Mouse (Mus musculus) retina, adult 2 months (tissue): ENCODE results near the gene Sphk2.

ENCODE experiments used
- DNase-seq: peaks from one replicate; pipeline ENCODE4 v3.0.0-alpha.2; 2012; ENCODE audit warnings: low read depth, low spot score

Gene Sphk2

DNA sequence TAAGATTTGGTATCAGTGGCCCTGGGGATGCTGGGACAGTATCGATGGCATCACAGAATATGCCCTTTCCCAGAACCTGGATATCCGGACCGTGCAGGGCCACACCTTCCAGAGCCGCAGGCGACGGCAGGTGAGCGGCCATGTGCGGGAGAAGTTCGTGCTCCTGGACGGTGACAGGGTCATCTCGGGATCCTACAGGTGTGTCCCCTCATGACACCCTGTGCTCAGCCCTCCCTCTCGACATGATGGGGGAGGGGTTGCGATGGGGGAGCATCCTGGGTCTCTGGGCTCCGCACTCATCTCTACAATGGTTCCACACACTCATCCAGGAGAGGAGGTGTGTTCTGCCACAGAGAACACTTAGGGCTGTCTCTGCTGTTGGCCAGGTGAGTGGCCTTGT, 6.0 kb upstream of the Sphk2 start:
- no peak for DNase-seq

DNA sequence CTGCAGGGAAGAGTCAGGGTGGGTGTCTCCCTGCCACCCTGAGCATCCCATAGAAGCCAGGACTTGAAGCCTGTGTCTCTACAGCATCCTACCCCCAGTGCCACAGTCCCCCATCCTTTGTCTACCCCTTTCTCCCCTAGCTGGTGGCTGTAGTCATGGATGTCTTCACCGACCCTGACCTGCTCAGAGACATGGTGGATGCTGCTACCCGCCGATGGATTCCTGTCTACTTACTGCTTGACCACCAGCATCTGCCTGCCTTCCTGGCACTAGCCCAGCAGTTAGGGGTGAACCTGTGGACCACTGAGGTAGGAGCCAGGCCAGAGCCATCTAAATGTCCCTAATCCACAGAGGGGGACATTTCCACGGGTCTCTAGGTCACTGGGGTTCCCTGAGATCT, 5.5 kb upstream of the Sphk2 start:
- DNase-seq, result no peak

DNA sequence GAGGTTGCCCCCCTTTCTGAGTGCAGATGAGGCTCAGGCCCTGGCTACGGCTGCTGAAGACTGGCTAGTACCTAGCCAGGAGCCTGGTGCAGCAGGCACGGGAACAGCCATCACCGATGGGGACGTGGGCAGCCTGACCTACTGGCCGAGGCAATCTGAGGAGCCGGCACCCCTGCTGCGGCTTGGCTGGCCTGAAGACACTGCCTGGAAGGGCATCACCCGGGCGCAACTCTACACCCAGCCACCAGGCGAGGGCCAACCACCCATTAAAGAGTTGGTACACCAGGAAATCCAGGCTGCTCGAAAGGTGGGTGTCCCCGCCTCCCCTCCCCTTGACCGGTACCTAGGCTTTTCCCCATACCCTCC, 4.5 kb upstream of the Sphk2 start:
- DNase-seq, result no peak

DNA sequence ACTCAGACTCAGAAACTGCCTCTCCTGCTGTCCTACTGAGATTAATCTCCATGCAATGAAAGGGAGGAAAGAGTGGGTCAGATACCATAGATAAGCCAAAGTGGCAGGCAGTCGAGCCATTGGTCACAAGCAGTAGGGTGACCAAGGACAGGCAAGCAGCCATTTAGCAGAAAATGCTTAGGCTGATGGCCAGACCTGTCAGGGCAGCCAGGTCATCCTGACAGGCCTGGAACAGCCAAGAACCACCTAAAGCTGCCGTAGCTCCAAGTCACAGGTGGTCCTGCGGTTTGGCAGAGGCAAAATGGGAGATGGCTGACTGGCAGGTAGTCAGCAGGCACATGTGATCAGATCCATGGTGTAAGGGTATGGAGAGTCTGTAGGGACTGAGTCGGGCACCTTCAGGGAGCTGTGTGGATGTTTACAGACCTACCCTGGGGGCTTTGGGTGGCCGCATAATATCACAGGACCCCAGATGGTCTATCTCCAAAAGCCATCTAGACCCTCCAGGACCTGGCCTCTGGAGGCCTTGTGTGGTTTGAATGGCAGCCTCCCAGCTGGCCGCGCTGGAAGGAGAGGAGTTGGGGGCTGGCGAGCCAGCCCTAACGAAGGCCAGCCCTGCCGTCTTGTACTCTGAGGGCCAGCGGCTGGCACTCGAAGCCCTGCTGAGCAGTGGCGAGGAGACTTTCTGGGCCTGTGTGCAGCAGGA, 4.0 kb upstream of the Sphk2 start:
- no peak for DNase-seq

DNA sequence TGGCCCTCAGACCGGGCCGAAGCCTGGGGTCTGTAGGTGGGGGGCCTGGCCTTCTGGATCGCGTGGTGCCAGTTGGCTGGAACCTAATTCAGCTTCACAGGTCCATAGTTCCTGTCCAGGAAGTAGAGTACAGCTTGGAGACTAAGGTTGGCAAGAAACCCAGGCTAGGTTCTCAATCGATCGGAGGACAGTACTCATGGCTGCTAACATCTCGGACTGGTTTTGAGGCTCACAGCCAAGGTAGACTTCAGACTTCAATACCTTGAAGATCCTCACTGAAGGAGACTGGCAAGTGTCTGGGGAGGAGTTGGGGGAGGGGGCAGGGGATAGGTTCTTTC, 3.4 kb upstream of the Sphk2 start:
- no peak for DNase-seq

DNA sequence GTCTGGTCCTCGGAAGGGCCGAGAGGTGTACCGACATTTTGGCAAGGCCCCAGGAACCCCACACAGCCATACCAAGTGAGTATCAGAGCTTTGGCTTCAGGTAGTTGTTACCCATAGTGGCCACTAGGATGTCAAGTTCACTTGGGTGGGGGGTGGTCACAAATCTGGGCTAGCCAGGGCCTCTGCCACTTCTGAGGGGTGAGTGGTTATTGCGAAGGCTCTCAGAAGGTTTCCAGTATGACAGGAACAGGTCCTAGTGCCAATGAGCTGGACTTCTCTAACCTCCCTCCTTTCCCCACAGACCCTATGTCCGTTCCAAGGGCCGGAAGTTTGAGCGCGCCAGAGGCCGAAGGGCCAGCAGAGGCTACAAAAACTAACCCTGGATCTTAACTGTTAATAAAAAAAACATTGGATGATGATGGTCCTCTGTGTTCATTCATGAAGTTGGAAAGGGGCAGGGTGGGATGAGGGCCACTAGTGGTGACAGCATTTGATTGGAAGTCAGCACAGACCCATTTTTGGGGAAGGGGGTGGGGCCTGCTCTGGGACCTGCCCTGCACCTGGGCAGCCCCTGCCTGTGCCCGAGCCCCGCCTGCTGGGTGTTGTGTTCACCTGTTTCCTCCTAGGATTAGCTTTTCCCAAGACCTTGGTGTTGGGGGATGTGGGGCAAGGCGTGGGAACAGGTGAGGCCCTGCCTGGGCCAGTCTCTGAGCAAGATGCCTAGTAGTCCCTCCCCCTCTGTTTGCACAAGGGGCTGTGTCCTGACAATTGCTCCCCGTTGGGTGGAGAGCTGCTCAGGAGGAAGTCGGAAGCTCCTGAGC, 2.8 kb upstream of the Sphk2 start, which contains the start of gene Fam83e:
Gene Fam83e (plus strand): TSS at position 800 of the 821 bp plus-strand sequence.
- DNase-seq, result no peak

DNA sequence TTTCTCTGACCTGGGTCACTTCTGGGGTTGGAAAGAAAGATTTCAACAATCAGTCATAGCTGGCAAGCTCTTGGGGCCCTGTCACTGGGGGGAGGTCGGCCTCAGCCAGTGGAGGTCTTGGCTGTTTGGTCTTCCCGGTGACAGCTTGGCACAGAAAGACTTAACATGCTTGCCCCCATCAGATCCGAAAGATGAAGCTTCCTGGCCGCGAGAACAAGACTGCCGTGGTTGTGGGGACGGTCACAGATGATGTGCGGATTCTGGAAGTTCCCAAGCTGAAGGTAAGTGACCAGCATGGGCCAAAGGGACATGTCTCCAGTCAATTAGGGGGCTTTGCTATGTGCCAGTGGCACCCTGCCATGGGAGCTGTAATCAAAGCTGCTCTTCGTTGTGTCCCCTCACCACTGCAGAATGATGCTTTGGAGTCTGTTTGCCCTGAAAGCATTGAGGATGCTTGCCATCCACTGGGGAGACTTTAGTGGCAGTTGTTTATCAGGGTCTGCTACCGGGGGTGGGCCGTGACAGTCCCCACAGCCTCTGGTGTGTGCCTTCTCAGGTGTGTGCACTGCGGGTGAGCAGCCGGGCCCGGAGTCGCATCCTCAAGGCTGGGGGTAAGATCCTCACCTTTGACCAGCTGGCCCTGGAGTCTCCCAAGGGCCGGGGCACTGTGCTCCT, 2.1 kb upstream of the Sphk2 start:
- DNase-seq, result no peak

DNA sequence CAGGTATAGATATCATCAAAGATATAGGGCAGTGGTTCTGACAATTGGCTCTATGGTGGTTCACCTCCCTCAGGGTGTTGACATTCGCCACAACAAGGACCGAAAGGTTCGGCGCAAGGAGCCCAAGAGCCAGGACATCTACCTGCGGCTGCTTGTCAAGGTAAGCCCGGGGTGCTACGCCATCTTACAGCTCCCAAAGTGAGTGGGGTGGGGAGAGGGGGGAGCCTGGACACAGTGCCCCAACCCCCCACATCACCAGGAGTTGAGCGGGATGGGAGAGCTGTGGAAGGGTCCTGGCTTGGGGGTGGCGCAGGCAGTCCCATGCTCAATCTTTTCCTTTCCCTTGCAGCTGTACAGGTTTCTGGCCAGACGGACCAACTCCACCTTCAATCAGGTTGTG, 1.4 kb upstream of the Sphk2 start:
- DNase-seq, result no peak

DNA sequence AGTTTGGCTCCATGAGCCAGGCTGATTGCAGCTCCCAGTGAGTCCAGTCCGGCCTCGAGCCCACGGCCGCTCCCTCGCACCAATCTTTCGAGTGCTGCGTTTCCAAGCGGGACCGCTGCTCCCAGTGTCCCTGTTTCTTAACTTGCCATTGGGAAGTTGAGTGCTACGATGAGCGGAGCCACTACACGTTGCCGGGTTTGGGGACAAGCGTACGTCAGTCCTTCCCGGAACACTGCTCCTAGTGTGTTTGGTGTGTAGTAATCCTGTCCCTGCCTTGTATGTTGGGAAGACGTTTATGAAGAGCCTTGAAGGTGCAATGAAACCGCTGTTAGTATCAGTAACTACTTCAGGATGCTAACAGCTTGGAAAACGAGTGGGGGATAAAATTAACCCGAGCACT, 529 bp upstream of the Sphk2 start:
- no peak for DNase-seq

DNA sequence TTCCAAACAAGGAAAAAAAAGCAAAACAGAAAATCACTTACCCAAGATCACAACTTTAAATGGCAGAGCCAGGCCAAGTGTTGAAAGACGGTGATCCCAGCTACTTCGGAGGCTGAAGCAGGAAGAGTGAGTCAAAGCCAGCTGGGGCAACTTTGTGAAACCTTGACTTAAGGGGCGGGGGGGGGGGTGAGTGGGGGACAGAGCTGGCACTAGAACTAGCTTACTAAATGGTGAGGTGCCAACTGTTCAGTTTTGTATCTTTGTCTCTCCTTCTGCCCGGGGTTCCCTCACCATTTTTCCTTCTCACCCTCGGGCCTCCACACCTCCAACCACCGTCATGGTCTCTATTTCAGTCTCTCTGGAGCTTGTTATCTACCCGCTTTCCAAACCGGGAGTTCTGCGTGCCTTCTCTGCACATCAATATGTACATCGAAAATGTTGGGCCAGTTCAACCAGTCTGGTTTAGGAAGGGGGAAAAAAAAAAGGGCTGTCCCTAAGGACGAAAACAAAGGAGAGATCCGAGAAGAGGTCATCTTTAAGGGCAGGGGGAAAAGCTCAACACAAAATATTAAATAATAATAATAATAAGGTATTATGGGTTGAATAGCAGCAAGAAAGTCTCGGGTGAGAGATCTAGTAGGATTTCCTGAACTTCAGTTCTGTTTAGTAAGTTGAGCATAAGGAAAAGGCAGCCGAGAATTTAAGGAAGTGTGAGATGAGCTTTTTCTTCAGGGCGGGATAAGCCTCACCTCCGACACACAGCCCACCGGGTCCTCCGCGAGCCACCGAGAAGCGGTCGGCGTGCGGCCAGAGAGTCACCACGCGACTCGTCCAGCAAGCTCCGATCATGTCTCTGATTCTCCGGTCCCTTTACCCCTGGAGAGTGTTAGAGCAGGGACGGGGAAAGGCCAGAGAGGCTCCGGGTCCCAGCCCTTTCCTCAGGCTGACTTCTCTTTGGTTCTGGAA, 567 bp downstream of the Sphk2 start:
- no peak for DNase-seq

DNA sequence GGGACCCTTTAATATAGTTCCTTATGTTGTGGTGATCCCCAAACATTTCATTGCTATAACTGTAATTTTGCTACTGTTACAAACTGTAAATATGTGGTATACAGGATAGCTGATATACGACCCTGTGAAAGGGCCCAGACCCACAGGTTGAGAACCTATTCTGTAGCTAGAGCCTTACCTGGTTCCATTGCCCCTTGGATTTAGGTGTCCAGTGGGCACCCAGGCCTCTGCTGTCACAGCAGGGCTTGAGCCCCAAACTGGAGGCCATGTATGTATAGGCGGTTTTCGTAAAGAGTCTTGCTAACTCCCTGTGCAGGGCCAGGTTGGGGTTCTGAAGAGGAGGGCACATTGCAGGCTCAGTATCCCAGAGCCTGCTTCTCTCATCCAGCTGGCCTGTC, 1.3 kb downstream of the Sphk2 start:
- DNase-seq, result no peak

DNA sequence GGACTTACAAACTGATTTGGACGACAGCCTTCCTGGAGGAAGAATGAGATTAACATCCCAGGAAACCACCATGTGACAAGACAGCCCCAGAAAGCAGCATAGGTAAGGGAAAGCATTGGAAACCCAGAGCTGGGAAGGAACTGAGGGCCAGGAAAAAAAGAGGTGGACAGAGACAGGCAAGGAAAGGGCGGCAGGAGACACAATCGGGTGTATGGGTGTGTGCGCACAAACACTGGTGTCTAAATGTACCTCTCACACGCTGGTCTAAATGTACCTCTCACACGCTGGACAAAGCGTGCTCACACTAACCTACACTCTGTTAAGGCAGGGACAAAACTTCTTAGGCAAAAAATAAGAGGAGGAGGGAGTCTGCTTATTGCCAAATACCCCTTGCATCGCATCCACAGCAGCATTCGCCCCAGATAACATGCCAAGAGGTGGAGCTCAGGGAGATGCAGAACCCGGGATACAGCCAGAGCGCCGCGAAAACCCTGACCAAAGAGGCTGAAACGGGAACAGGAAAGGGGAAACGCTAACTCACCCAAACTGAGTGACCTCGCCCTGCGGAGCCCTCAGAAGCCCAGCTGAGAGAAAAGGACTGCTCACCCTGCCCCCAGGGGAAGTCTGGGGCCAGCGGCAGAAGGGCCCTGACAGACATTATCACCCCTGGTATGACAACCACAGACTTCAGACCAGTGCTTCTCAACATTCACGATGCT, 1.9 kb downstream of the Sphk2 start:
- DNase-seq, result no peak

DNA sequence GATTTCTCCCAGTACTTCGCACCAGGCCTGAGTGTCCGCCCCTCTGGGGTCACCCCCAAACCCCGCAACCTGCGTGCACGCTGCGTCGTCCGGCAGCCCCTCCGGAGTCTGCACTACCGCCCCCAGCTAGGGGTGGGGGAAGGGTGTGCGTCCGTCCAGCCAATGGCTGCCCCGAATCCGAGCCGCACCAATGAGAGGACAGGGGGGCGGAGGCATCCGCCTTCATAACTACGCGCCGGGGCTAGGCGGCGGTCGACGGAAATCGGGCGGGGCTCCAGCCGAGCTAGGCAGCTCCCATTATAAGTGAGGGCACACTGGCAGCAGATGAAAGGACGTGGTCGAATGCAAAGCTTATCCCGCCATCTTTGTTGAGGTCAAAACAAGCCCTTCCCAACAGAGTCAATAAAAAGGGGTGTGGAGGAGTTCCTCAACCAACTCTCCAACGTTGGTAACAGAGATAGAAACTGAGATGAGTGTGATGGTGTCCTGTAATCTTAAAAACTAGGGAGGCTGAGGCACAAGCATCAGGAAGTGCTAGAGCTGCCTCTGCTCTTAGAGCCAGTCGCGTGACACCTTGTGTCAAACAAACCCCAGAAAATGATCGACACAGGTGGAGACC, 2.6 kb downstream of the Sphk2 start, which contains the start of gene Rpl18:
Gene Rpl18 (plus strand): TSS at position 368 of the 619 bp plus-strand sequence.
- peak; percentile 86 for DNase-seq

DNA sequence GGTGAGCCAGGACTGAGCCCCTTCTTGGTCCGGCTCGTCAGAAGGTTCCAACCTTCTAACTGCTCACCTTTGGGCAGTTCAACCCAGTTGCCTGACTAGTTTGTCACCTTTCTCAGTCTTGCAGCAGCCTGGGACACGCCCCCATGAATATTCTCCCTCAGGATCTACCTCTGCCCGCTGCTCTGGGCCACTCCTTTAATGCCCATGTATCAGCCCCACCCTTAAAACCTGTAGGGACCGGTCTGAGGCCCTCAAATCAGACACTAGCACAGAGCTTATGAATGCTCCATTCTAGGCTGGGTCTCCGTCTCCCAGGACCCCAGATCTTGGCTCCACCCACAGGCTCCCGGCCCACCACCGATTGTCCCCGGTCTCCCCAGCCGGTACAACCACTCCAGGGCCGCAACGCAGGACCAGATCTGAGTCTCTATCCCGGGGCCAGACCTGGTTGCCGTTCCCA, 3.1 kb downstream of the Sphk2 start:
- no peak for DNase-seq

DNA sequence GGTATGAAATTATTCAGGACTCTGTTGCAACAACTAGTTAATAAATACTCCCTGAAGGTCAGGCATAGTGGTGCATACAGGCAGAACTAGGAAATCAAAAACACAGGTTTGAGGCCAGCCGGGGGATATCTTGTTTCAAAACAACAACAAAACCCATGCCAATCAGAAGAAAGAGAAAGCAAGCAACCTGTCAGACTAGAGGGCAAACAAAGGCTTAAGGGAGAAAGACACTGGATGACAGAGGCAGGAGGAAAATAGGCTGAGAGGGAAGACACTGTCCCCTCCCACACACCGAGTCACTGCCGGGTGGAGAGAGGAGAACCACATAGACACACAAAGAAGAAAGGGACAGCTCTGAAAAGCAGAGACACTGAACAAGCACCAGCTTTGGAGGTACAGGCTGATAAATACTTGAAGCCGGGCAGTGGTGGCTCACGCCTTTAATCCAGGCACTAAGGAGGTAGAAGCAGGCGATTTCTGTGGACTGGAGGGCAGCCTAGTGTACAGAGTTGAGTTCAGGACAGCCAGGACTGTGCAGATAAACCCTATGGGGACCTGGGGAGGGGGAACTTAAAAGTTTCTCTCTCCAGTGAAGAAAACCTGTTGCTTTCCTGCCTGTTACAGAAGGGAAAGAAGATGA, 3.8 kb downstream of the Sphk2 start:
- DNase-seq, result no peak

DNA sequence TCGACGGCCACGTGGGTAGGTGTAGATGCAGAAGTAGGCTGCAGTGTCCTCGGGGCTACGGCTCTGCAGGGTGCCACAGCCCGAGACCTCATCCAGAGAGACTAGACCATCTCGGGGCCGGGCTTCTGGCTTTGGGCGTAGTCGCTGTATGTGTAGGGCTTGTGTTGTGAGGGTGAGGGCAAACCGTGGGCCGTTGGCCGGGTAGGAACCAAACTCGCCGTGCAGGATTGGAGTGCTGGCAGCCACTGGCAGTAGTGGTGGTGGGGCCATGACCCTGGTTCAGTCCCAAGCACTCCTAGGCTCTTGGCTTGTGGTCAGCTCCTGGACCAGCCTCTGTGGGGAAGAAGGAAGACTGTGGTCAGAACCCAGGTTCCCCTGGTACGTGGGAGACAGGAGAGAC, 4.4 kb downstream of the Sphk2 start:
- no peak for DNase-seq

DNA sequence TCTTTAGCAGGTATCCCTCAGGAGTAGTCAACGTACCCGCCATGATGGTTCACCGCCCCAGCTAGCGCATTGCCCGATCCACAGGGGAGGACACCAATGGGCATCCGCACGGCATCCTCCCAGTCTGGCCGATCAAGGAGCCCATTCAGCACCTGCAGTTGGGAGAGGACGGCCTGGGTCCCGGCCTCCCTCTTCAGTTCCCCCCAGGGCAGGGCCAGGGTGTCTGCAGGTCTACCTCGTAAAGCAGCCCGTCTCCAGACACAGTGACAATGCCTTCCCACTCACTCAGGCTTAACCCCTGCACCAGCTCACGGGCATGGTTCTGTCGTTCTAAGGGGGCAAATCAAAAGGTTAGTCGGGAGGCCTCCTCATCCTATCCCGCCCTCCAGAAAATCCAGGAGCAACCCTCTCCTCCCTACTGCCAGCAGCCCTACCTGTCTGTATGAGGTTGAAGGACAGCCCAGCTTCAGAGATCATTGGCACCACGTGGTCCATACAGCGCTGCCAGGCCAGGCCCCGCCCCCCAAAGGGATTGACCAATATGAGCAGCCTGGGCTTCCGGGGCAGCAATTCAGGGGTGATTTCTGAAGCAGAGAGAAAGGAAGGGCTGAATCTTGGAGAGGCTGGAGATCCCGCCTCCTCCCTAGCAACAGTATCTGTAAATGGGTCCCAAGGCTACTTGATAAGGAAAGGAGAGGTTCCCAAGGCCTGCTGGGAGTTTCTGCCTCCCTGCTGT, 5.6 kb downstream of the Sphk2 start:
- no peak for DNase-seq

DNA sequence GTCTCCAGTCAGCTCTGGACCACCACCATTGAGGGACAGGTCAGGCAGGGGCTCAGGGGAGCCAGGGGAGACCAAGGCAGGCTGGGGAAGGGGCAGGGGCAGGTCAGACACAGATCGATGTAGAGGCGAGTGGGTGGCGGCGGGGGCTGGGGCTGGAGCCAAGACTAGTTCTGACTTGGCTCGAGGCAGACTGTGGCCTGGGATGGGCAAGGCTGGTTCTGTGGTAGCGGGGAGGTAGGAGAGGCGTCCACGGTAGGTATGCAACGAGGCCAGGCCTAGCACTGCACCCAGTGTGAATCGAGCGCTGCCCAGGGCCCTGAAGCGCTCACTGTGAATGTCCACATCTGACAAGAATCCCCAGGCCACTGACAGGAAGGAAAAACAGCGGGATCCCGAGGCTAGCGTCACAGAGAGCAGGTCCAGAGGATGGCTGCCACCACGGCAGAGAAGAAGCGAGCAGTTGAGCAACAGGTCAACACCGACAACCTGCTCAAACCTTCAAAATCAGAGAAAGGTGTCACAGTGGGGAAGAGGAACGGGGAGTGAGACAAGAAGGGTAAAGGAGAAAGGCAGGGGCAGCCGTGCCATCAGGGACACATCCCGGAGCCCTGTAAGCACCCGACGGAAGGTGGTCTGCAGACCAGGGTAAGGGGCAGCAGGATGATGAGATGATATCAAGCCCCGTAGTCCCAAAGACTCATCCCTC, 6.3 kb downstream of the Sphk2 start:
- no peak for DNase-seq
